Mouse (Mus musculus): ENCODE measurements around the gene Aqp2. TPM values are rescaled to one million over a fixed set of nuclear protein-coding genes. Genes with fewer than 3 reads are reported as not detected.

Gene Aqp2
- 0.34 TPM in 1 of 2 replicates, not detected in the other for polyA plus RNA-seq (2015; fragmentation: Nextera tagmentation; extraction: Ambion mirVana)

DNA sequence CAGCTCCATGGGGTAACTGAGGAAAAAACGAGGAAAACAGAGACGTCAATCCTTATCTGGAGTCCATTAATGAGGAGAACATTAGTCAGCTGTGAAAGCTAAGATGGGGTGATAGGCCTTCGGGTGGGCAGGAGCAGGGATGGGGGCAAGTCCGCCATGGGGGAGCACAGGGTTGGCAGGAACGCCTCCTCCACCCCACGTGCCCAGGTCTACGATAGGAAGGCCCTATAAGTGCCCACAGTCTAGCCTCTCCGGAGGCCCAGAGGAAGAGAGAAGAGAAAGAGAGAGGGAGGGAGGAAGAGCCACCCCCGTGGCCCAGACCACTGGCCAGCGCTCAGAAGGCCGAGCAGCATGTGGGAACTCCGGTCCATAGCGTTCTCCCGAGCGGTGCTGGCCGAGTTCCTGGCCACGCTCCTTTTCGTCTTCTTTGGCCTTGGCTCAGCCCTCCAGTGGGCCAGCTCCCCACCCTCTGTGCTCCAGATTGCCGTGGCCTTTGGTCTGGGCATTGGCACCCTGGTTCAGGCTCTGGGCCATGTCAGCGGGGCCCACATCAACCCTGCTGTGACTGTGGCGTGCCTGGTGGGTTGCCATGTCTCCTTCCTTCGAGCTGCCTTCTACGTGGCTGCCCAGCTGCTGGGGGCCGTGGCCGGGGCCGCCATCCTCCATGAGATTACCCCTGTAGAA is at the start of gene Aqp2:
TSS of gene Aqp2 (plus strand) at position 254 of the 684 bp plus-strand sequence.
- H3K9ac ChIP-seq, result no peak within 1 kb of the TSS
- H3K4me2 ChIP-seq, result no peak within 1 kb of the TSS
- H3K36me3 ChIP-seq, result no peaks in the 10 kb centered on the region
- no peak within 1 kb of the TSS for H3K4me3 ChIP-seq
- H3K4me1 ChIP-seq, result peaks cover 6% of the 10 kb centered on the region
- no peaks in the 10 kb centered on the region for H3K9me3 ChIP-seq
- no peak for ATAC-seq (ENCODE audit: borderline replicate concordance, extremely low read depth, low FRiP score, low TSS enrichment)
- peaks cover 72% of the 10 kb centered on the region for H3K27me3 ChIP-seq
- H3K27ac ChIP-seq, result no peak within 1 kb of the TSS
- WGBS, result 77% methylated on average over 26 of the region's 26 CpGs

DNA sequence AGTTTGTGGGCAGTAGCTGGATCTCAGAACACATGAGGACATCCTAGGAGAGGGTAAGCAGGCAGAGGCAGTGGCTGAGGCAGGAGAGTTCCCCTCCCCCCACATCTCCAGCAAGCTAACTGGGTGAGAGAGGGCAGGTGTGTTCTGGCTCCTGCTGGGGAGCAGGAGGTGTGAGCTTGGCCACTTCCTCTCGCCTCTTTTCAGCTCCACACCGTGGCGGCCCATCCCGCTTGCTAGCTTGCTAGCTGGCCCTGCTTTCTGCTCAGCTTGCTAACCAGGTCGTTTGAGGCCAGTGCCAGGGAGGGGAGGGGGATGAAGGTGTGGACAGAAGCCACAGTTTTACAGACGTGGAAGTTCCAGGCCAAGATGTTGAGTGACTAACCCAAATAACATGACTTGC is 47.7 kb upstream of the Aqp2 start:
- H3K4me3 ChIP-seq, result no peak overlapping the region
- no peak overlapping the region for H3K9ac ChIP-seq
- WGBS, result 20% methylated on average over 6 of the region's 6 CpGs
- no peak overlapping the region for H3K4me2 ChIP-seq
- H3K27me3 ChIP-seq, result peaks cover 29% of the 10 kb centered on the region; the same call in 1 of the 2 replicates
- ATAC-seq (ENCODE audit: borderline replicate concordance, extremely low read depth, low FRiP score, low TSS enrichment), result no peak
- H3K9me3 ChIP-seq, result no peaks in the 10 kb centered on the region
- H3K36me3 ChIP-seq, result no peaks in the 10 kb centered on the region
- H3K4me1 ChIP-seq, result peaks cover 18% of the 10 kb centered on the region
- H3K27ac ChIP-seq, result no peak overlapping the region

DNA sequence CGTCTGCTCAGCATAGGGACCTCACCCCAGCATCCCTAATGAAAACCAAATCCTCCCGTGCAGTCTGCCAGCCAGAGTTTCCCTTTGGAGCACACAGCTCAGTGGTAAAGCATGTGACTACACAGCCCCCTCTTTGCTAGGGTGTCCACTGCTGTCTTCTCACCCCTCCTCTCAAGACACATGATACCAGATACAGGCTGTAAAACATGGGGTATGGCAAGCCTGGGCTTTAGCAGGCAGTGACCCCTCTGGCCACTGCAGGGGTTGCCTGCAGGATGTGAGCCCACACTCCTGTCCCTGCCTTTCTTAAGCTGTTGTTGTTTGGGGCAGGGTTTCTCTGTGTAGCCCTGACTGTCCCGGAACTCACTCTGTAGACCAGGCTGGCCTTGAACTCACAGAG is 46.8 kb upstream of the Aqp2 start:
- Histone ChIP-seq H3K9ac (no peak overlapping the region), H3K27me3 (peaks cover 22% of the 10 kb centered on the region; the same call in 1 of the 2 replicates), H3K27ac (no peak overlapping the region), H3K9me3 (no peaks in the 10 kb centered on the region), H3K36me3 (no peaks in the 10 kb centered on the region), H3K4me1 (peaks cover 10% of the 10 kb centered on the region), H3K4me3 (no peak overlapping the region), H3K4me2 (no peak overlapping the region)
- WGBS, result 55% methylated on average over 3 of the region's 3 CpGs
- ATAC-seq (ENCODE audit: borderline replicate concordance, extremely low read depth, low FRiP score, low TSS enrichment), result no peak

DNA sequence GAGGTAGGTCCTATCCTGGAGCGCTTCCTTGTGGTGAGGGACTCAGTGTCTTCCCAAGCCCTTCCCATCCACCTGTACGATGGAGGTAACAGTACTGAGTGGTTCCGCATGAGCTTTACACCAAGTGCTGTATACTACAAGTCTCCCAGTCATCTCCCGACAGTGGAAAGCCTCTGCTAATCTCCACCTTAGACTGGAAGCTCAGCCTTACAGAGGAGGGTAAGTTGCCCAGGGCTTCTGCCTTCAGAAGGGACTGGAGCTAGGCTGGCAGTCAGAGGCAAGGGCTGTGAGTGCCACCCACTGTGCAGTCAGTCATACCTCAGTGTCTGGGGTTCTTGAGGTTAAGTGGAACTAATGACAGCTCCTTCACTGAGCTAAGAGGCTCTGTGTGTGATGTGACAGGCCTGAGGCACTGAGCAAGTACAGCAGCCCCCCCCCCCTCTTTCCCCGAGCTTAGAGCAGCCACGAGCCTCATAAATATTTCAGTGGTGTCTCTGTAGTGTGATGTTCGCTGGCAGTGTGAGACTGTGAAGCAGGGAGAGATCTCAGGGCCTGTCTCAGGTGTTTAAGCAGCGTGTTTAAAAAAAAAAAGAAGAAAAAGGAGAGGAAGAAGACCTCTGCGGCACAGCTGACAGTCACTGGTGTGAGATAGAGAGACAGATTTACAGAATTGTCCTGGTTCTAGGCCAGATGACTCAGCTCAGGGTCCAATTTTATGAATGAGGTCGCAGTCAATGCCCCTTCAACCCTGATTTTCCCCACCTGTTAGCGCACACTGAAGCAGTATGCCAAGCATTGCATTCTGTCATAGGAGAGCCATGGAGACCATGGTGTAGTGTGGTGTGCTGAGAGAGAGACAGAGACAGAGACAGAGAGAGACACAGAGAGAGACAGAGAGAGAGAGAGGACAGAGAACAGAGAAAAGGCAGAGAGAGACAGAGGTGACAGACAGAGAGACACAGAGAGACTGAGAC is 41.7 kb upstream of the Aqp2 start:
- Histone ChIP-seq H3K9me3 (no peaks in the 10 kb centered on the region), H3K36me3 (no peaks in the 10 kb centered on the region), H3K27ac (no peak overlapping the region), H3K4me2 (no peak overlapping the region), H3K27me3 (no peaks in the 10 kb centered on the region), H3K9ac (no peak overlapping the region), H3K4me1 (no peaks in the 10 kb centered on the region), H3K4me3 (no peak overlapping the region)
- no peak for ATAC-seq (ENCODE audit: borderline replicate concordance, extremely low read depth, low FRiP score, low TSS enrichment)
- 48% methylated on average over 11 of the region's 11 CpGs for WGBS

DNA sequence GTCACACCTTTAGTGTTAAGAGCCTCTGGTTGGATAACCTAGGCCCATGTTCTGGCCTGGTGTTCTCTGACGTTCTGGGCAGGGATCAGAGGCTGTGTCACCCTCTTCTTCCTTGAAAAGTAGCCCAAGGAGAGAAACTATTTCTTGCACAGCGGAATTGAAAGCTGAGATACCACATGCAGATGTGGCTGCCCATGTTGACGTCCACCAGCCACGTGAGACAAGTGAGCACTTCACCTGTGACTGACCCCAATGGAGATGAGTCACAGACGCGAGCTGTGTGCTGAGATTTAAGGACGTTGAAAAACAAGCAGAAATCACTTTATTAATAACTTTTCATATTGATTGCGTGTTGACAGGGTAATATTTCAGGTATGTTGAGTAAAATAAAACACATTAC is 39.0 kb upstream of the Aqp2 start:
- no peak overlapping the region for H3K27ac ChIP-seq
- no peak overlapping the region for H3K4me2 ChIP-seq
- 38% methylated on average over 8 of the region's 8 CpGs for WGBS
- H3K9me3 ChIP-seq, result no peaks in the 10 kb centered on the region
- no peak overlapping the region for H3K4me3 ChIP-seq
- H3K9ac ChIP-seq, result no peak overlapping the region
- no peaks in the 10 kb centered on the region for H3K4me1 ChIP-seq
- no peaks in the 10 kb centered on the region for H3K36me3 ChIP-seq
- ATAC-seq (ENCODE audit: borderline replicate concordance, extremely low read depth, low FRiP score, low TSS enrichment), result no peak
- H3K27me3 ChIP-seq, result no peaks in the 10 kb centered on the region; the same call in 1 of the 2 replicates

DNA sequence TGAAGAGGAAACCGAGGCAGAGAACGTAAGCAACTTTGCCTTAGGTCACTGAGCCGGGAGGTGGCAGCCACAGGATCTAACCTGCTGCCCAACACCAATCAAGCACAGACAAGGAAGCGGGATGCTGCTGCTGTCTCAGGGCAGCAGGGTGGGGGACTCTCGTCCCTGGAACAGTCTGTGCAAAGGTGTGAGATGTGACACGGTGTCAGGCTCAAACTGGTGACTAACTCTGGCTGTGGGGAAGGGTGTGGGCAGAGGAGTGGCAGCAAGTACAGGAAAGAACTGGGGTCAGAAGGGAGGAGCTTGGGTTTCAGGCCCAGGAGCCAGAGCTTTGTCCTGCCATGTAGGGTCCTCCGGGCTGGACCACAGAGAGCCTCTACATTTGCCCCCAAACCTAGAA is 34.8 kb upstream of the Aqp2 start:
- H3K36me3 ChIP-seq, result no peaks in the 10 kb centered on the region

DNA sequence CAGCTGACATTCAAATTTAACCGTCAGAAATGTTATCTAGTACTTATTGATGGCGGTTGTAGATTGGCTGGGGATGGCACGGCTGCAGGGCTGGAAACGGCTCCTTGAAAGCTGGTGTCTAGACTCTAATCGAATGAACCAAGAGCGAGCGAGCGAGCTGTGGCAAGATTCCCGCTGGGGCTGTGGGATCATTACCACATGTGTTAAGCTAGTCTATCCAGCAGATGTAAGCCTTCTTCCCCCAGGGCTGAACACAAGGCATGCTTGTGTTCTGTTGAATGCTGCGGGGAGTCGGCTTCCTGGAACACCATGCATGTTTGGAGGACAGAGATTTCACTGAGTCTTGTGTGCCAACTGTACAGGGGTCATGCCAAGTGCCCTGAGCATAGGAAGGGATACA is 32.3 kb upstream of the Aqp2 start:
- H3K4me2 ChIP-seq, result no peak overlapping the region
- no peak overlapping the region for H3K4me3 ChIP-seq
- no peak for ATAC-seq (ENCODE audit: borderline replicate concordance, extremely low read depth, low FRiP score, low TSS enrichment)
- WGBS, result 68% methylated on average over 11 of the region's 11 CpGs
- H3K27me3 ChIP-seq, result no peaks in the 10 kb centered on the region; the same call in 1 of the 2 replicates
- no peak overlapping the region for H3K27ac ChIP-seq
- no peaks in the 10 kb centered on the region for H3K4me1 ChIP-seq
- no peak overlapping the region for H3K9ac ChIP-seq
- H3K36me3 ChIP-seq, result no peaks in the 10 kb centered on the region
- no peaks in the 10 kb centered on the region for H3K9me3 ChIP-seq

More for the DNA sequence above, 34.8 kb upstream of the Aqp2 start:
- no peaks in the 10 kb centered on the region for H3K4me1 ChIP-seq
- no peaks in the 10 kb centered on the region for H3K9me3 ChIP-seq
- no peak for ATAC-seq (ENCODE audit: borderline replicate concordance, extremely low read depth, low FRiP score, low TSS enrichment)
- 46% methylated on average over 7 of the region's 7 CpGs for WGBS
- H3K27me3 ChIP-seq, result no peaks in the 10 kb centered on the region; the same call in 1 of the 2 replicates
- H3K27ac ChIP-seq, result no peak overlapping the region
- H3K4me2 ChIP-seq, result no peak overlapping the region
- H3K9ac ChIP-seq, result no peak overlapping the region
- no peak overlapping the region for H3K4me3 ChIP-seq

DNA sequence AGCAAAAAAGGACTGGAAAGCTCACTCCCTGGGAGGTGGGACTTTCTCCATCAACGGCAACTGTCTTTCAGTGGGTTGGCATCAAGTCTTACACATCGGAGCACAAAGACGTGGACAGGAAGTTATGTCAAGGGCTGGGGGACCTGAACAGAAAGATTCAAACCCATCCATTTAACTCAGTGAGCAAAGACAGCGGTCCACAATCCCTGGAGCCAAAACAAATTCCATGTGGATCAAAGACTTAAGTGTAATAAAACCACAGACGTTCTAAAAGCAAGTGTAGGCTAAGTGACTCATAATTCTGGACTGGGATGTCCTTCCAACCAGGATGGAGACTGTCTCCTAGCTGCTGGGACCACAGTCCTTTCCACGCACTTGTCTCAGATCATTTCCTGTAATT is 31.1 kb upstream of the Aqp2 start:
- Histone ChIP-seq H3K36me3 (no peaks in the 10 kb centered on the region), H3K9me3 (no peaks in the 10 kb centered on the region), H3K4me3 (no peak overlapping the region), H3K27ac (no peak overlapping the region), H3K9ac (no peak overlapping the region), H3K27me3 (no peaks in the 10 kb centered on the region; the same call in 1 of the 2 replicates), H3K4me2 (no peak overlapping the region), H3K4me1 (no peaks in the 10 kb centered on the region)
- 70% methylated on average over 6 of the region's 6 CpGs for WGBS
- no peak for ATAC-seq (ENCODE audit: borderline replicate concordance, extremely low read depth, low FRiP score, low TSS enrichment)

DNA sequence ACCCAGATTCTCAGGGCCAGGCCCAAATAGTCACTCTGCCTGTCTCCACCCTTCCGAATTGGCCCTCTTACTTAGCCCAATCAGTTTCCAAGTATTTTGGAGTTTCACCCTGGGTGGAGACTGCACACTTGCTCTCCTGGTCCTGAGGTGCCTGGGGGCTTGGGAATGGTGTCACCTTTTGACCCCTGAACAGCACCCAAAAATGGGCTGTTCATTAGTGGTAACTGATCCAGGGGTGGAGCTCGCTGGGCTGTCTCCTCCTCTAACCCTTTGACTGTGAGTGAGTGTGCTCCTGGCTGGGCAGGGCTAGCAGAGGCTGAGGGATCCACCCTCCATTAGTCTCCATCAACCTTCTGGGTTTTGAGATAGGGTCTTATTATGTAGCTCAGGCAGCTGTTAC is 29.0 kb upstream of the Aqp2 start:
- Histone ChIP-seq H3K9me3 (no peaks in the 10 kb centered on the region), H3K27me3 (no peaks in the 10 kb centered on the region), H3K4me3 (no peak overlapping the region), H3K9ac (no peak overlapping the region), H3K4me1 (no peaks in the 10 kb centered on the region), H3K36me3 (no peaks in the 10 kb centered on the region), H3K27ac (no peak overlapping the region), H3K4me2 (no peak overlapping the region)
- WGBS, result 45% methylated on average over 2 of the region's 2 CpGs
- no peak for ATAC-seq (ENCODE audit: borderline replicate concordance, extremely low read depth, low FRiP score, low TSS enrichment)

DNA sequence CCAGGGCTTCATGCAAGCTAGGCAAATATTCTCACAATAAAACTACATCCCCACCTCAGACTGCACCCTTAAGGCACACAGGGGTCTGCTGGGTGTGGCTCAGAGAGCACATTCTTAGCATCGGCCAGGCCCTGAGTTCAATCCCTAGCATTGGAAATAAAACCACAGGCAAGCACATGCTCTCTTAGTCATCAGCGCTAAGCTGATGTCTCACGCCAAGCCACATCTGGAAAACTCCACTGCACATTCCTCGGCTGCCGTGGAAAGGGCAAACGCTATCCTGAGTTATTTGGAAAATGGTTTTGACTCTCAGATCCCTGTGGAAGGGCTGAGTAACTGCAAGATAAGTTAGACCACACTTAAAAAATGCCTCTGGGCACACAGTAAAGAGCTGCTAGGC is 25.1 kb upstream of the Aqp2 start:
- Histone ChIP-seq H3K9ac (no peak overlapping the region), H3K4me2 (no peak overlapping the region), H3K4me1 (no peaks in the 10 kb centered on the region), H3K27me3 (no peaks in the 10 kb centered on the region), H3K4me3 (no peak overlapping the region), H3K36me3 (no peaks in the 10 kb centered on the region), H3K27ac (no peak overlapping the region), H3K9me3 (no peaks in the 10 kb centered on the region)
- WGBS, result 34% methylated on average over 6 of the region's 6 CpGs
- ATAC-seq (ENCODE audit: borderline replicate concordance, extremely low read depth, low FRiP score, low TSS enrichment), result no peak

DNA sequence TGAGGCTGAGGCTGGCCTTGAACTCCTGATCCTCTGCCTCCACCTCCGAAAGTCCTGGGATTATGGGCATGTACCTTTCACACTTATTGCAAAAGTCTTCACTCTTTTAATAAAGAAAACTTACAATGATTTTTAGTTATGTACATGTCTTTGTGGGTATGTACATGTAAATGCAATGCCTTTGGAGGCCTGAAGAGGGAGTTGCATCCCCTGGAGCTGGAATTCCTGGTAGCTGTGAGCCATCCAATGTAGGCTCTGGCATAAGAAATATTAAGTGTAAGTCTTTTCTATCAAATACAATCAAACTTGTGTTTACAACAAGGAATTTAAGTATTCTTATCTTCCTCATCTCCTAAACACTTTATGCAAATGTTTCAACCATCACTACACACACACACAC is 19.9 kb upstream of the Aqp2 start:
- H3K9me3 ChIP-seq, result no peaks in the 10 kb centered on the region
- no peak overlapping the region for H3K27ac ChIP-seq
- H3K4me2 ChIP-seq, result no peak overlapping the region
- H3K4me1 ChIP-seq, result 0 out of 2 replicates have a peak, but pooled peaks cover 2% of the 10 kb centered on the region
- no peak for ATAC-seq (ENCODE audit: borderline replicate concordance, extremely low read depth, low FRiP score, low TSS enrichment)
- H3K4me3 ChIP-seq, result no peak overlapping the region
- WGBS, result 74% methylated on average over 1 of the region's 1 CpGs
- no peaks in the 10 kb centered on the region for H3K36me3 ChIP-seq
- no peaks in the 10 kb centered on the region for H3K27me3 ChIP-seq
- no peak overlapping the region for H3K9ac ChIP-seq

DNA sequence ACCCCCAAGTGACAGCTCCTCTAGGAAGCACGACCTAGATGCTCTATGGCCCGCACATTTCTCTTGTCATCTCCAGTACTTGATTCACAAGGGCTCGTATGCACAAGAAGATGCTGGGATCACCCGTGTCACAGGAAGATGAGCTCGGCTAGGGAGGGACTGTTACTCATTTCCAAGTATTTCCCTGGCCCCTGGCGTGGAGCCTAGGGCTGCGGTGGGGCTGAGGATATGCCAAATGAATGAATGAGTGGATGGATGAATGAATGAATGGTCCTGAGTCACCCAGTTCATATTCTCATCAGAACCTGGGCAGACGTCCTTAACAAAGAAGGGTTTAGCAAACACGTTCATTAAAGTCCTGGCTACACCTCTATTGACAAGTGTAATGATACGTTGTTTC is 18.6 kb upstream of the Aqp2 start:
- Histone ChIP-seq H3K9me3 (no peaks in the 10 kb centered on the region), H3K27ac (no peak overlapping the region), H3K9ac (no peak overlapping the region), H3K4me1 (0 out of 2 replicates have a peak, but pooled peaks cover 4% of the 10 kb centered on the region), H3K4me2 (no peak overlapping the region), H3K4me3 (no peak overlapping the region), H3K36me3 (no peaks in the 10 kb centered on the region), H3K27me3 (no peaks in the 10 kb centered on the region)
- WGBS, result 65% methylated on average over 10 of the region's 10 CpGs
- ATAC-seq (ENCODE audit: borderline replicate concordance, extremely low read depth, low FRiP score, low TSS enrichment), result no peak

All from lung, embryonic 15.5 days (tissue).